Mouse (Mus musculus): ENCODE data around the gene Akap7. TPM values are rescaled to one million over a fixed set of nuclear protein-coding genes. Genes with fewer than 3 reads are reported as not detected.
A peak's percentile ranks its signal among the peaks of the same experiment; 100 is the strongest.

Gene Akap7
- 28.5 and 31.7 TPM in 2 replicates for polyA plus RNA-seq (2014; fragmentation: Nextera tagmentation; extraction: Ambion mirVana)

DNA sequence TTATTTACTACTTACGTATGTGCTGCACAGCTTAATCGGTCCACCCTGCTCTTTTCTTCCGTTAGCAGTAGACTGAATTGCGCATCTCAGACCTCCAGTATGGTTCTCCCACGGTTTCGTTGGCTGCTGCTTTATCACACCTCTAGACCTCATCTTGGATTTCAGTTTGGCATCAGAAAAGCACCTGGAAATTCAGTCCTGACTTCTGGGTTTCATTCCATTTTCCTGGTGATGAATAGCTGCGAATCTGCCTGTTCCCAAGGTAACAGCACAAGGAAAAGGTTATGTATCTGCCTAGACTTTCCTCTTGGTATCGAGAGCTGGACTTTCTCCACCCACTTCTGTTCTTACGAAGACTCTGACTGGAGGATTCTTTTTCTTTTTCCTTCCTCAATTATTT, at the start of gene Akap7:
Akap7 (minus strand) TSS at position 101 of the 400 bp plus-strand sequence.
- no peak within 1 kb of the TSS for H3K4me2 ChIP-seq
- 84% methylated on average over 9 of the region's 9 CpGs for WGBS (ENCODE audit: insufficient replicate concordance)
- H3K27ac ChIP-seq (ENCODE audit: low read depth, low read length): no peak within 1 kb of the TSS
- no peak within 1 kb of the TSS for H3K9ac ChIP-seq (ENCODE audit: low read depth, low read length)
- H3K4me1 ChIP-seq (ENCODE audit: control insufficient read depth, insufficient read depth, low read length): no peaks in the 10 kb centered on the region
- no peaks in the 10 kb centered on the region for H3K27me3 ChIP-seq (ENCODE audit: control insufficient read depth, insufficient read depth, low read length)
- H3K4me3 ChIP-seq (ENCODE audit: low read depth, low read length): no peak within 1 kb of the TSS
- H3K36me3 ChIP-seq (ENCODE audit: control insufficient read depth, insufficient read depth, low read length): no peaks in the 10 kb centered on the region
- H3K9me3 ChIP-seq (replicated peaks; ENCODE audit: control insufficient read depth, low read length): no peaks in the 10 kb centered on the region
- ATAC-seq (replicated peaks; ENCODE audit: insufficient number of reproducible peaks, low FRiP score, low TSS enrichment): no peak

DNA sequence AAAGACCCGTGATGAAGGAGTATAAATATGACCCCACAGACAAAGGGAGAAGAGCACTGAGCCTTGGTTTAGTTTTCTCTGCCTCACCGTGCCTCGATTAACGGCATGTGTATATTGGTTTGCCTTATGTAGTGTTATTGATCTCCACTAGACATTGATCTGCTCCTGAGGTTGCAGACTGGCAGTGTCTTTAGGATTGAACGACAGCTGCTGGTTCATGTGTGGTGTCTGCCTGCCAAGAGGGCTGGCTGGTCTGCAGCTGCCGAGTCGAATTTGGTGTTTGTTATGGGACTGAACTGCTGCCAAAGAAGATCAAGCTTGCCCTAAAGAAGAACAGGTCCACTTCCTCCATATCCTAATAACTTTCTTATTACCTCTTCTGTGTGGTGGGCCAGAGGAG, 46.7 kb upstream of the Akap7 start:
- WGBS (ENCODE audit: insufficient replicate concordance): 87% methylated on average over 7 of the region's 7 CpGs
- no peak overlapping the region for H3K27ac ChIP-seq (ENCODE audit: low read depth, low read length)
- no peak overlapping the region for H3K9ac ChIP-seq (ENCODE audit: low read depth, low read length)
- no peak overlapping the region for H3K4me3 ChIP-seq (ENCODE audit: low read depth, low read length)
- no peaks in the 10 kb centered on the region for H3K9me3 ChIP-seq (replicated peaks; ENCODE audit: control insufficient read depth, low read length)
- no peaks in the 10 kb centered on the region for H3K4me1 ChIP-seq (ENCODE audit: control insufficient read depth, insufficient read depth, low read length)
- ATAC-seq (replicated peaks; ENCODE audit: insufficient number of reproducible peaks, low FRiP score, low TSS enrichment): no peak
- no peak overlapping the region for H3K4me2 ChIP-seq
- H3K27me3 ChIP-seq (ENCODE audit: control insufficient read depth, insufficient read depth, low read length): no peaks in the 10 kb centered on the region
- no peaks in the 10 kb centered on the region for H3K36me3 ChIP-seq (ENCODE audit: control insufficient read depth, insufficient read depth, low read length)

- ATAC-seq (replicated peaks; ENCODE audit: insufficient number of reproducible peaks, low FRiP score, low TSS enrichment): no peak
- Histone ChIP-seq H3K9ac (ENCODE audit: low read depth, low read length) (no peak overlapping the region), H3K27ac (ENCODE audit: low read depth, low read length) (no peak overlapping the region), H3K4me2 (no peak overlapping the region), H3K4me1 (ENCODE audit: control insufficient read depth, insufficient read depth, low read length) (no peaks in the 10 kb centered on the region), H3K9me3 (replicated peaks; ENCODE audit: control insufficient read depth, low read length) (no peaks in the 10 kb centered on the region), H3K4me3 (ENCODE audit: low read depth, low read length) (no peak overlapping the region), H3K36me3 (ENCODE audit: control insufficient read depth, insufficient read depth, low read length) (no peaks in the 10 kb centered on the region), H3K27me3 (ENCODE audit: control insufficient read depth, insufficient read depth, low read length) (no peaks in the 10 kb centered on the region)
- WGBS (ENCODE audit: insufficient replicate concordance): 82% methylated on average over 3 of the region's 3 CpGs
Measured at GRCm38 (mm10) chr10:25353941-25354340, 46.3 kb upstream of the Akap7 start.

DNA sequence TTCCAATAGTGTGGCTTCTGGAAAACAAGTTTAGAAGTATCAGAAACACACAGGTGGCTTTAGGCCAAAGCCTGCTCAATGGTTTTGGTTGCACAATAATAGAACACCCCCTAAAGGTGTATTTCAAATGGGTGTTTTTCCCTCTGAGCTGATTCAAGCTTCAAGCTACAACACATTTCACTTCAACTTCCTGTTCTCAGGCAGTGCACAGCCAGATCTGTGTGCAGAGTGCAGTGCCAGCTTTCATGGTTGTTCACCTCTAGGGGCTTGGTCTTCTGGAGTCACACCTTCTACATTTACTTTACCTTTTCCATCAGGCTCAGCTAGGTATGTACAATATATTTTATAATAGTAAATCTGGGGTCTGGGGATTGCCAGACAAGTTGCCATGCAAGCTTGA, 35.1 kb upstream of the Akap7 start:
- Histone ChIP-seq H3K9me3 (replicated peaks; ENCODE audit: control insufficient read depth, low read length) (no peaks in the 10 kb centered on the region; the same call in 1 of the 2 replicates), H3K4me3 (ENCODE audit: low read depth, low read length) (no peak overlapping the region), H3K27ac (ENCODE audit: low read depth, low read length) (no peak overlapping the region), H3K9ac (ENCODE audit: low read depth, low read length) (no peak overlapping the region), H3K4me1 (ENCODE audit: control insufficient read depth, insufficient read depth, low read length) (no peaks in the 10 kb centered on the region), H3K27me3 (ENCODE audit: control insufficient read depth, insufficient read depth, low read length) (no peaks in the 10 kb centered on the region), H3K36me3 (ENCODE audit: control insufficient read depth, insufficient read depth, low read length) (no peaks in the 10 kb centered on the region), H3K4me2 (no peak overlapping the region)
- ATAC-seq (replicated peaks; ENCODE audit: insufficient number of reproducible peaks, low FRiP score, low TSS enrichment): no peak

- Histone ChIP-seq H3K27me3 (ENCODE audit: control insufficient read depth, insufficient read depth, low read length) (no peaks in the 10 kb centered on the region), H3K4me1 (ENCODE audit: control insufficient read depth, insufficient read depth, low read length) (no peaks in the 10 kb centered on the region), H3K4me2 (no peak overlapping the region), H3K4me3 (ENCODE audit: low read depth, low read length) (no peak overlapping the region), H3K9me3 (replicated peaks; ENCODE audit: control insufficient read depth, low read length) (no peaks in the 10 kb centered on the region; the same call in 1 of the 2 replicates), H3K36me3 (ENCODE audit: control insufficient read depth, insufficient read depth, low read length) (no peaks in the 10 kb centered on the region), H3K9ac (ENCODE audit: low read depth, low read length) (no peak overlapping the region), H3K27ac (ENCODE audit: low read depth, low read length) (no peak overlapping the region)
- no peak for ATAC-seq (replicated peaks; ENCODE audit: insufficient number of reproducible peaks, low FRiP score, low TSS enrichment)
- 85% methylated on average over 5 of the region's 5 CpGs for WGBS (ENCODE audit: insufficient replicate concordance)
Measured at GRCm38 (mm10) chr10:25340675-25341074, 33.0 kb upstream of the Akap7 start.

GRCm38 (mm10) chr10:25333390-25334079, 25.9 kb upstream of the Akap7 start:
- 71% methylated on average over 4 of the region's 4 CpGs for WGBS (ENCODE audit: insufficient replicate concordance)
- no peaks in the 10 kb centered on the region for H3K9me3 ChIP-seq (replicated peaks; ENCODE audit: control insufficient read depth, low read length)
- no peak overlapping the region for H3K4me3 ChIP-seq (ENCODE audit: low read depth, low read length)
- no peak overlapping the region for H3K9ac ChIP-seq (ENCODE audit: low read depth, low read length)
- no peaks in the 10 kb centered on the region for H3K4me1 ChIP-seq (ENCODE audit: control insufficient read depth, insufficient read depth, low read length)
- H3K36me3 ChIP-seq (ENCODE audit: control insufficient read depth, insufficient read depth, low read length): no peaks in the 10 kb centered on the region
- H3K4me2 ChIP-seq: no peak overlapping the region
- ATAC-seq (replicated peaks; ENCODE audit: insufficient number of reproducible peaks, low FRiP score, low TSS enrichment): no peak
- H3K27me3 ChIP-seq (ENCODE audit: control insufficient read depth, insufficient read depth, low read length): no peaks in the 10 kb centered on the region
- no peak overlapping the region for H3K27ac ChIP-seq (ENCODE audit: low read depth, low read length)

DNA sequence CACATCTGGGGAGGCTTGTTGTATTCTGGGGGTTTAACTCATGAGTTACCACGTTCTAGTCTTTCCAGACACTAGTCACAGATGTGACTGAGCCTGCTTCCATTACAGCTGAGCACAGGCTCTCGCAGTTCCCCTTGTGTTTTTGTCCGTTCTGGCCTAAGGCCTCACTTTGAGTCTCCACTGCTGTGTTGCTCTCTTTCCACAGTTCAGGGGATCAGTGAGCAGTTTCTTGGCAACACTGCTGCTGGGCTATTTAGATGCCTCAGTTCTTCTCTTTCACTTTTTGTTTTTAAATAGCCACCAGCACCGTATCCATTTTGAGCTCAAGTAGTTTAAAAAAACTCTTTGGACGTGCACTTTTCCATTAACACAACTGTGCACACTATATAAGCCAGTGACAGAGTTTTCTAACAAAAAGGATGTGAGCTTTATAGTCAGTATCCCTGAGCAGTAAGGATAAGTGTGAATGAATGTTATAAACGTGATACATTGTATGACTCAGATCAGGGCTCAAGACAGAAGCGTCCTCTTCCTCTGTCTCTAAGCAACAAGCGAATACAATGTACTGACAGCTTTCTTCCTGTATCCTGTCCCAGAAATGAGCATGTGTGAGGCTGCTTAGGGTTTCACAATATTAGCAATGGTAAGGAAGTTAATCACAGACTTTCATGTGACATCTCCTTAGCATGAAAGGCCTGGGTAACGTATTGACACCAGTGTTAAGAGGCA, 23.8 kb upstream of the Akap7 start:
- peak overlapping the region; percentile 29; the same call in 1 of the 2 replicates for H3K27ac ChIP-seq (ENCODE audit: low read depth, low read length)
- no peak for ATAC-seq (replicated peaks; ENCODE audit: insufficient number of reproducible peaks, low FRiP score, low TSS enrichment)

DNA sequence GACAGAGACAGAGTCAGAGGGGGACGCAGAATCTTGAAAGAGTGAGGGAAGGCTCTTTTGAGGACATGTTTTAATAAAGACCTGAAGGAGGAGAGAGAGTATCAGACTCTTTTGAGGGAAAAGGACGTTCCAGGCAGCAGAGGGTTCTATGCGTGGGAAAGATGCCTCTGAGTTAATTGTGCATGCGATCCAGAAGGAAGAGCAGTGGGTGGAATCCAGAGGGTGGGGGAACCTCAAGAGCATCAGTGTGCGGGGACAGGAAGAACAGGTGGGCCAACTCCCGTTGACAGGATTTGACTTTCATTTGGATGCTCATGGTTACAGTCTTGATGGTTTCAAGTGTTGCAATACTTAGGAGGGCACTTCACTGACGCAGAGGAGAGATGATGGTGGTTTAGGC, 22.4 kb upstream of the Akap7 start:
- Histone ChIP-seq H3K27me3 (ENCODE audit: control insufficient read depth, insufficient read depth, low read length) (no peaks in the 10 kb centered on the region), H3K36me3 (ENCODE audit: control insufficient read depth, insufficient read depth, low read length) (no peaks in the 10 kb centered on the region), H3K27ac (ENCODE audit: low read depth, low read length) (no peak overlapping the region), H3K9ac (ENCODE audit: low read depth, low read length) (no peak overlapping the region), H3K4me2 (no peak overlapping the region), H3K4me1 (ENCODE audit: control insufficient read depth, insufficient read depth, low read length) (no peaks in the 10 kb centered on the region), H3K4me3 (ENCODE audit: low read depth, low read length) (no peak overlapping the region), H3K9me3 (replicated peaks; ENCODE audit: control insufficient read depth, low read length) (no peaks in the 10 kb centered on the region)
- WGBS (ENCODE audit: insufficient replicate concordance): 81% methylated on average over 7 of the region's 7 CpGs
- no peak for ATAC-seq (replicated peaks; ENCODE audit: insufficient number of reproducible peaks, low FRiP score, low TSS enrichment)

More for the DNA sequence above, 23.8 kb upstream of the Akap7 start:
- Histone ChIP-seq H3K4me3 (ENCODE audit: low read depth, low read length) (no peak overlapping the region), H3K27me3 (ENCODE audit: control insufficient read depth, insufficient read depth, low read length) (no peaks in the 10 kb centered on the region), H3K9ac (ENCODE audit: low read depth, low read length) (no peak overlapping the region), H3K4me2 (no peak overlapping the region), H3K4me1 (ENCODE audit: control insufficient read depth, insufficient read depth, low read length) (no peaks in the 10 kb centered on the region), H3K36me3 (ENCODE audit: control insufficient read depth, insufficient read depth, low read length) (no peaks in the 10 kb centered on the region), H3K9me3 (replicated peaks; ENCODE audit: control insufficient read depth, low read length) (no peaks in the 10 kb centered on the region)
- WGBS (ENCODE audit: insufficient replicate concordance): 59% methylated on average over 9 of the region's 9 CpGs

DNA sequence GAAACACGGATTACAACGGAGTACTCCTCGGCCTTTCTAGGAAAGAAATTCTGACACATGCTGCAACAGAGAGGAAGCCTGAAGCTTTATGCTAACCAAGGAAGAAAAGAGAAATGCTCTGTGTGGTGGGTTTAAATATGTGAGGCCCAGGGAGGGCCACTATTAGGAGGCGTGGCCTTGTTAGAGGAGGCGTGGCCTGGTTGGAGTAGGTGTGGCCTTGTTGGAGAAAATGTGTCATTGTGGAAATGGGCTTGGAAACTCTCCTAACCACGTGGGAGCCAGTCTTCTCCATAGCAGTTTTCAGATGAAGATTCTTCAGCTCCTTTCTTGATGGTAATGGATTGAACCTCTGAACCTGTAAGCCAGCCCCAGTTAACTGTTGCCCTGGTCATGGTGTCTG, 19.8 kb upstream of the Akap7 start:
- Histone ChIP-seq H3K27me3 (ENCODE audit: control insufficient read depth, insufficient read depth, low read length) (no peaks in the 10 kb centered on the region), H3K4me3 (ENCODE audit: low read depth, low read length) (no peak overlapping the region), H3K9ac (ENCODE audit: low read depth, low read length) (no peak overlapping the region), H3K27ac (ENCODE audit: low read depth, low read length) (no peak overlapping the region), H3K4me1 (ENCODE audit: control insufficient read depth, insufficient read depth, low read length) (no peaks in the 10 kb centered on the region), H3K9me3 (replicated peaks; ENCODE audit: control insufficient read depth, low read length) (no peaks in the 10 kb centered on the region), H3K36me3 (ENCODE audit: control insufficient read depth, insufficient read depth, low read length) (no peaks in the 10 kb centered on the region), H3K4me2 (no peak overlapping the region)
- ATAC-seq (replicated peaks; ENCODE audit: insufficient number of reproducible peaks, low FRiP score, low TSS enrichment): no peak
- WGBS (ENCODE audit: insufficient replicate concordance): 76% methylated on average over 6 of the region's 6 CpGs
